Mouse (Mus musculus): ENCODE measurements at regions not wholly inside any gene's neighbourhood (a gene's known extent, or its start where the extent isn't known, plus 50 kb on each side); places are given as distances from the start of the nearest gene placed in this dataset.
A peak's percentile ranks its signal among the peaks of the same experiment; 100 is the strongest.

DNA sequence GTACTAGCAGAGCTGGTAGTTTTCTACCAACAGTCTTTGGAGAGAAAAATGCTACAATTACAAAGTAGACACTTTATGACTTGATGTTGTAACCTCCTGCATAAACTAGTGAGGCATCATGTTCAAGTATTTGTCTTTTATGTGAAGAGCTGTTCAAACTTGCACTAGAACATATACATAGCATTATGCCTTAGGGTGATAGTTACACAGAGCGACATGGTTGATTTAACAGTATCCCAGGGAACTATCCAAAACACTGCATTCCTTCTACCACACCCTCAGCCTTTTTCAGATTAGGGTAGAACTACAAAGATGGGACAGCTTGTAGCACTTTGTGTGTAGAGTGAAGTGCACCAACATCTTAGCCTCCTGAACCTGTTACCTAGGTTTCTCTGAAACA, 220.0 kb upstream of the Cblb start:
- Histone ChIP-seq H3K4me1 (replicated peaks; ENCODE audit: control insufficient read depth, insufficient read depth, low read length) (no peaks in the 10 kb centered on the region), H3K9me3 (ENCODE audit: control insufficient read depth, low read length) (no peaks in the 10 kb centered on the region), H3K4me2 (ENCODE audit: low read length) (no peak overlapping the region), H3K36me3 (ENCODE audit: control insufficient read depth, insufficient read depth) (no peaks in the 10 kb centered on the region), H3K27me3 (replicated peaks; ENCODE audit: control insufficient read depth, insufficient read depth, low read length) (no peaks in the 10 kb centered on the region), H3K27ac (ENCODE audit: low read length) (no peak overlapping the region), H3K4me3 (replicated peaks; ENCODE audit: low read length) (no peak overlapping the region), H3K9ac (replicated peaks; ENCODE audit: low read depth, low read length) (no peak overlapping the region)
- ATAC-seq = no peak
- WGBS = 96% methylated on average over 1 of the region's 1 CpGs

DNA sequence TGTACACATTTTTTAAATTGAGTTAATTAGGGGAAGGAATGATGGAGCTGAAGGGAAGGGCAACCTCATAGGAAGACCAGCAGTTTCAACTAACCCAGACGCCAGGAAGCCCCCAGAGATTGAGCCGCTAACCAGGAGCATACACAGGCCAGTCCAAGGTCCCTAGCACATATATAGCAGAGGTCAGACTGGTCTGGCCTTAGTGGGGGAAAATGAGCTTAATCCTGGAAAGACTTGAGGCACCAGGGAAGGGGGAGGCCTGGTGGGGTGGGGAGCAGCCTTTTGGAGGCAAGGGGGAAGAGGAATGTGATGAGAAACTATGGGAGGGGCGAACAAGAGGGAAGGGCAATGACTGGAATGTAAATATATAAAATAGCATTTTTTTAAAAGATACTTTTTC, 188.3 kb upstream of the Cblb start:
- H3K4me1 ChIP-seq (replicated peaks; ENCODE audit: control insufficient read depth, insufficient read depth, low read length) = no peaks in the 10 kb centered on the region
- no peaks in the 10 kb centered on the region for H3K36me3 ChIP-seq (ENCODE audit: control insufficient read depth, insufficient read depth)
- H3K27ac ChIP-seq (ENCODE audit: low read length) = no peak overlapping the region
- no peak overlapping the region for H3K4me3 ChIP-seq (replicated peaks; ENCODE audit: low read length)
- no peak for ATAC-seq
- H3K4me2 ChIP-seq (ENCODE audit: low read length) = no peak overlapping the region
- no peak overlapping the region for H3K9ac ChIP-seq (replicated peaks; ENCODE audit: low read depth, low read length)
- 90% methylated on average over 3 of the region's 3 CpGs for WGBS
- no peaks in the 10 kb centered on the region for H3K27me3 ChIP-seq (replicated peaks; ENCODE audit: control insufficient read depth, insufficient read depth, low read length)
- H3K9me3 ChIP-seq (ENCODE audit: control insufficient read depth, low read length) = no peaks in the 10 kb centered on the region

DNA sequence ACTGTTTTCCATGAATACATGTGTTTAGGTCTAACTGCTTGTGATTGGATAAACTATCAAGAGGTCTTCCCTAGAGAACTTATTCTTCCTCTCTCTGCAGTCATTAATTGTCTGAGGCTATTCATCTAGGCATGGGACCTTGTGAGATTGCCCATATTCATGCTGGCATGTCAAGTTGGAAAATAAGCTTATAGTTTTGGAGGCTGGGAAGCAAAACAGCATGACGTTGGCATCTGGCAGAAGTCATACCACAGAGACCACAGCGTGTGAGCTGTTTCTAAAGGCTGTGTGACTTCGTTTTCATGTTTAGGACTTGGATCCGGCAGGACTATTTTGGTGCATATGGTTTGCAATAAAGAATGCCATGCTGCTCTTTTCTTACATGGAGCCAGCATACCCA, 185.5 kb upstream of the Cblb start:
- no peak overlapping the region for H3K27ac ChIP-seq (ENCODE audit: low read length)
- H3K4me3 ChIP-seq (replicated peaks; ENCODE audit: low read length) = no peak overlapping the region
- no peak overlapping the region for H3K9ac ChIP-seq (replicated peaks; ENCODE audit: low read depth, low read length)
- no peak for ATAC-seq
- WGBS = 49% methylated on average over 4 of the region's 4 CpGs
- no peaks in the 10 kb centered on the region for H3K4me1 ChIP-seq (replicated peaks; ENCODE audit: control insufficient read depth, insufficient read depth, low read length)
- H3K27me3 ChIP-seq (replicated peaks; ENCODE audit: control insufficient read depth, insufficient read depth, low read length) = no peaks in the 10 kb centered on the region
- H3K9me3 ChIP-seq (ENCODE audit: control insufficient read depth, low read length) = no peaks in the 10 kb centered on the region
- H3K4me2 ChIP-seq (ENCODE audit: low read length) = no peak overlapping the region
- no peaks in the 10 kb centered on the region for H3K36me3 ChIP-seq (ENCODE audit: control insufficient read depth, insufficient read depth)

DNA sequence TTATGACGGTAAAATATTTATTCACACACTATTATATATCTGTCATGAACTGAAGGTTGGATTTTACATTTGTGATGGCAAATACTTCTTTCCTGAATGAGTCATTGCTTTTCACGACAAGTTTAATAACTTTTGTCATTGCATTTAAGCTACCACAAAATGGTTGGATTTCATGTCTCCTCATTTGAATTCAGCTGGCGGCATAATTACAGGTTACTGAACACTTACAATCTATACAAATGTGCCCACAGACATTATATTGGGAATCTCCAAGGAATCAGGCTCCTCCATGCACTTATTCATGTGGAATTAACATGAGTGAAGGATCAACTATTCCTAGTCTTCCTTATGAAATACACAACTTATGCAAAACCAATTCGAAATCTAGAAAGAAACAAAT, 150.3 kb upstream of the Cblb start:
- no peak overlapping the region for H3K9ac ChIP-seq (replicated peaks; ENCODE audit: low read depth, low read length)
- no peaks in the 10 kb centered on the region for H3K4me1 ChIP-seq (replicated peaks; ENCODE audit: control insufficient read depth, insufficient read depth, low read length)
- H3K27me3 ChIP-seq (replicated peaks; ENCODE audit: control insufficient read depth, insufficient read depth, low read length) = no peaks in the 10 kb centered on the region
- no peak overlapping the region for H3K4me3 ChIP-seq (replicated peaks; ENCODE audit: low read length)
- ATAC-seq = peak; percentile 73
- no peak overlapping the region for H3K4me2 ChIP-seq (ENCODE audit: low read length)
- H3K36me3 ChIP-seq (ENCODE audit: control insufficient read depth, insufficient read depth) = no peaks in the 10 kb centered on the region
- H3K9me3 ChIP-seq (ENCODE audit: control insufficient read depth, low read length) = no peaks in the 10 kb centered on the region
- no peak overlapping the region for H3K27ac ChIP-seq (ENCODE audit: low read length)
- WGBS = 20% methylated on average over 4 of the region's 4 CpGs

DNA sequence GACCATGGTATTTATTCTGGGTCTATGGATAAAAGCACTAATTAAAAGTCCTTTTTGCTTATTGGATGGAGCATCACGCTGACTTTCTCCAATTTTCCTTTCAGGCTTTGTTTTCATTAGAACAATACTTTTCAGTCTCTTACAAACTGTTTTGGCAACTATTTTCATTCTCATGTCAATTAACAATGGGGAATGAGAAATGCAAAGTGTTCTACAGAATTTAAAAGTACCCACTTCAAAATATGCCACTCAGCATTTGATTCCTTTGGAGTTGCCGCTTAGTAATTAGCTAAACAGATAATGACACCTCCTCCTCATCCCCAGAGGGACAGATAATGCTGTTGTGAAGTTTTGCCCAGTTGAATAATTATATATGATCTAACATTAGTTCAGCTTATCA, 149.9 kb upstream of the Cblb start:
- Histone ChIP-seq H3K36me3 (ENCODE audit: control insufficient read depth, insufficient read depth) (no peaks in the 10 kb centered on the region), H3K4me2 (ENCODE audit: low read length) (no peak overlapping the region), H3K9me3 (ENCODE audit: control insufficient read depth, low read length) (no peaks in the 10 kb centered on the region), H3K27ac (ENCODE audit: low read length) (no peak overlapping the region), H3K4me1 (replicated peaks; ENCODE audit: control insufficient read depth, insufficient read depth, low read length) (no peaks in the 10 kb centered on the region), H3K9ac (replicated peaks; ENCODE audit: low read depth, low read length) (no peak overlapping the region), H3K27me3 (replicated peaks; ENCODE audit: control insufficient read depth, insufficient read depth, low read length) (no peaks in the 10 kb centered on the region), H3K4me3 (replicated peaks; ENCODE audit: low read length) (no peak overlapping the region)
- peak; percentile 79 for ATAC-seq
- WGBS = 15% methylated on average over 2 of the region's 2 CpGs

DNA sequence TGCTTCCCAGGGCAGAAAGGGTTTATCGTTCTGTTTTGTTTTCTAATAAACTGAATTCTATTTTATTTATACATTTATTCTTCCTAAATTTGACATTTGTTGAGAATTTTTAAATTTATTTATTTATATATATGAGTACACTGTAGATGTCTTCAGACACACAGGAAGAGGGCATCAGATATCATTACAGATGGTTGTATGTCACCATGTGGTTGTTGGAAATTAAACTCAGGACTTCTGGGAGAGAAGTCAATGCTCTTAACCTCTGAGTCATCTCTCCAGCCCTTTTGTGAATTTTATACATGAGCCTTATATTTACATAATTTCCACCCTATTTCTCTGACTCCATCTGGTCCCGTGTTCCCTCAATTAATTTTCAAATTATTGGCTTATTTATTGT, 147.2 kb upstream of the Cblb start:
- Histone ChIP-seq H3K9me3 (ENCODE audit: control insufficient read depth, low read length) (no peaks in the 10 kb centered on the region), H3K4me1 (replicated peaks; ENCODE audit: control insufficient read depth, insufficient read depth, low read length) (no peaks in the 10 kb centered on the region), H3K27me3 (replicated peaks; ENCODE audit: control insufficient read depth, insufficient read depth, low read length) (no peaks in the 10 kb centered on the region), H3K27ac (ENCODE audit: low read length) (no peak overlapping the region), H3K4me2 (ENCODE audit: low read length) (no peak overlapping the region), H3K36me3 (ENCODE audit: control insufficient read depth, insufficient read depth) (no peaks in the 10 kb centered on the region), H3K4me3 (replicated peaks; ENCODE audit: low read length) (no peak overlapping the region), H3K9ac (replicated peaks; ENCODE audit: low read depth, low read length) (no peak overlapping the region)
- ATAC-seq = no peak
- 96% methylated on average over 2 of the region's 2 CpGs for WGBS

DNA sequence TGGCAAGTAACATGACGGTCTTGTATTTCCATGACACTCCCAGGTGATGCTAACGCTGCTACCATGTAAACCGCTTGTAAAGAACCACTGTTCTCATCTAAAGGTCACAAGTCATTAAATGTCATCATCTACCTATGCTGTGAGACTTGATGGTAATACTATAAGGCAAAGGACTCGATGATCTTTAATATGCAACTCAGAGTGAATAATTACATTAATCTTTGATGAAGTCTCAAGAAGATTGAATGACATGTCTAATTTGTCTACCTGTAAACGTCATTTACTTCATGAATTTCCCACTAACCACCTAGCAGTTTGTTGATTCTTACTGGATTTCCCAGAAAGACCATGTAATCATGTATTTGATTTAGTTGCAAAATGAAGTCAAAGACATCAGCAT, 143.5 kb upstream of the Cblb start:
- Histone ChIP-seq H3K36me3 (ENCODE audit: control insufficient read depth, insufficient read depth) (no peaks in the 10 kb centered on the region), H3K9me3 (ENCODE audit: control insufficient read depth, low read length) (no peaks in the 10 kb centered on the region), H3K4me3 (replicated peaks; ENCODE audit: low read length) (no peak overlapping the region), H3K9ac (replicated peaks; ENCODE audit: low read depth, low read length) (no peak overlapping the region), H3K4me1 (replicated peaks; ENCODE audit: control insufficient read depth, insufficient read depth, low read length) (no peaks in the 10 kb centered on the region), H3K27ac (ENCODE audit: low read length) (no peak overlapping the region), H3K4me2 (ENCODE audit: low read length) (no peak overlapping the region), H3K27me3 (replicated peaks; ENCODE audit: control insufficient read depth, insufficient read depth, low read length) (no peaks in the 10 kb centered on the region)
- WGBS = 91% methylated on average over 5 of the region's 5 CpGs
- ATAC-seq = no peak

DNA sequence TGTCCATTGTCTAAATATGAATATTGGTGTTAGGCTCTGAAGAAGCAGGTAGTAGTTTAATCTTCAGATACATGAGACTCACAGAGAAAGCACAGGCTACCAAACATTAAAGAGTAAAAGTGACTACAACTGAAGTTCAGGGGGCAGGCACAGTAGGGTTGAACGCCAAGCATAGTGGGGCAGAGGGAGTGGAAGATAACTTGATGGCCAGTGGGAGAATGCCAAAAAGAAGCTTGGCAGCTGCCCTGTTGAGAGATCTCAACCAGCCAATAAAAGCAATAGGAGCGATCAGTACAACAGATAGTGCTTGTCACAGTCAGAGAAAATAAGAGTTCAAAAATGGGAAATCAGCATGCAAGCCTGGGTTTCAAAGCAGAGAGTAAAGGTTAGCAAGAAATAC, 125.4 kb upstream of the Cblb start:
- Histone ChIP-seq H3K9ac (replicated peaks; ENCODE audit: low read depth, low read length) (no peak overlapping the region), H3K4me1 (replicated peaks; ENCODE audit: control insufficient read depth, insufficient read depth, low read length) (no peaks in the 10 kb centered on the region), H3K4me3 (replicated peaks; ENCODE audit: low read length) (no peak overlapping the region), H3K36me3 (ENCODE audit: control insufficient read depth, insufficient read depth) (no peaks in the 10 kb centered on the region), H3K27ac (ENCODE audit: low read length) (no peak overlapping the region), H3K4me2 (ENCODE audit: low read length) (no peak overlapping the region), H3K9me3 (ENCODE audit: control insufficient read depth, low read length) (peaks cover 3% of the 10 kb centered on the region; the same call in 1 of the 2 replicates), H3K27me3 (replicated peaks; ENCODE audit: control insufficient read depth, insufficient read depth, low read length) (no peaks in the 10 kb centered on the region)
- ATAC-seq = no peak
- 86% methylated on average over 2 of the region's 2 CpGs for WGBS

DNA sequence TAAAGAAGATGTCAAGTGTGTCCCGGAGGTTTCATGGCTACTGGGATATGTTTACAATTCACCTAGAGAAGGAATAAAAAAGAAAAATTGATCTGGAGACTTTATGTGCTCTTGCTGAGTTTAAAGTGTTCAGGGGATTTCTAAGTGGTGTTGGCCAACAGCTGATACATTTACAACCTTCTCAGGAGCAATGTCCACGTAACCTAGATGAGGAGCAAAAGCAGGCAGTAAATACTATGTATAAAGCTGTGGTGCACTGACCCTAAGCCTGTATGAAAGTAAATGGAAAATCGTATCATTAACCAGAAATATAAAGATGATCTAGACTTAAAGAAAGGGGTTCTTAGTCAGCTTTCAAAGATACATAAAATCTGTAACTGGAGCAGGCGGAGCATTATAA, 124.3 kb upstream of the Cblb start:
- H3K27ac ChIP-seq (ENCODE audit: low read length) = no peak overlapping the region
- 89% methylated on average over 4 of the region's 4 CpGs for WGBS

DNA sequence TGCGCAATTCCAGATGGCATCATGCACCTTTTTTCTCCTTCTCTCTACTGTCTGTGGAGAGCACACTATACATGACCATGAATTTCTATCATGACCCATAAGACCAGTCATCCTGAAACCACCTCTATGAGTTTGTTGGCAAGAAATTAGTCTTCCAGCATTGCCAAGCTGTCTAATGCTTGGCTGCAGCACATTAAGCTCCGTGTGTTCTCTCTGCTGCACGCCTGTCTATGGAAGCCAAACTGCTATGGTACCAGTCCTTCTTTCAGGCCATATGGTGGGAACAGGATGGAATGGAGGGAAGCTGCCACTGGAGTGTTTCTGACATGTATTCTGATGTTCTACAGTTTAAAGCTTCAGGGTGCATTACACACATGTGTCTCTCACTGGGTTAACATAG, 121.0 kb upstream of the Cblb start:
- no peak overlapping the region for H3K4me3 ChIP-seq (replicated peaks; ENCODE audit: low read length)
- no peak overlapping the region for H3K4me2 ChIP-seq (ENCODE audit: low read length)
- H3K36me3 ChIP-seq (ENCODE audit: control insufficient read depth, insufficient read depth) = no peaks in the 10 kb centered on the region
- peak overlapping the region; percentile 8; the same call in 1 of the 2 replicates for H3K27ac ChIP-seq (ENCODE audit: low read length)
- ATAC-seq = peak; percentile 90
- WGBS = 57% methylated on average over 3 of the region's 3 CpGs
- H3K9me3 ChIP-seq (ENCODE audit: control insufficient read depth, low read length) = no peaks in the 10 kb centered on the region
- no peaks in the 10 kb centered on the region for H3K27me3 ChIP-seq (replicated peaks; ENCODE audit: control insufficient read depth, insufficient read depth, low read length)
- no peaks in the 10 kb centered on the region for H3K4me1 ChIP-seq (replicated peaks; ENCODE audit: control insufficient read depth, insufficient read depth, low read length)
- no peak overlapping the region for H3K9ac ChIP-seq (replicated peaks; ENCODE audit: low read depth, low read length)

More for the DNA sequence above, 124.3 kb upstream of the Cblb start:
- Histone ChIP-seq H3K9ac (replicated peaks; ENCODE audit: low read depth, low read length) (no peak overlapping the region), H3K4me3 (replicated peaks; ENCODE audit: low read length) (no peak overlapping the region), H3K36me3 (ENCODE audit: control insufficient read depth, insufficient read depth) (no peaks in the 10 kb centered on the region), H3K4me2 (ENCODE audit: low read length) (no peak overlapping the region), H3K27me3 (replicated peaks; ENCODE audit: control insufficient read depth, insufficient read depth, low read length) (no peaks in the 10 kb centered on the region), H3K4me1 (replicated peaks; ENCODE audit: control insufficient read depth, insufficient read depth, low read length) (no peaks in the 10 kb centered on the region), H3K9me3 (ENCODE audit: control insufficient read depth, low read length) (no peaks in the 10 kb centered on the region)
- no peak for ATAC-seq
